Mouse (Mus musculus) embryo, embryonic 9.5 days (tissue): Measurements from ENCODE around the gene Krtap10-10.

Source experiments
- DNase-seq: peaks from one replicate; pipeline ENCODE4 v3.0.0-alpha.2; 2017; ENCODE audit errors: extremely low spot score

Gene Krtap10-10

GRCm38 (mm10) chr10:77867546-77867945 lies 31.8 kb downstream of the Krtap10-10 start:
- DNase-seq, result no peak

- no peak for DNase-seq
These were observed 33.9 kb downstream of the Krtap10-10 start for GRCm38 (mm10) chr10:77869651-77870050.

GRCm38 (mm10) chr10:77878985-77879384 lies 43.2 kb downstream of the Krtap10-10 start:
- no peak for DNase-seq

- no peak for DNase-seq
These were observed 44.6 kb downstream of the Krtap10-10 start for GRCm38 (mm10) chr10:77880305-77880704.

GRCm38 (mm10) chr10:77882553-77882952 lies 46.8 kb downstream of the Krtap10-10 start:
- no peak for DNase-seq

GRCm38 (mm10) chr10:77886007-77886747 lies 50.4 kb downstream of the Krtap10-10 start:
- DNase-seq, result no peak
